In genomic region chr10:82791713-82792112, GRCm38 (mm10) we compare ENCODE assay signal across 22 mouse cellular contexts. TPM values are rescaled to one million over a fixed set of nuclear protein-coding genes. Genes with fewer than 3 reads are reported as not detected.
A peak's percentile ranks its signal among the peaks of the same experiment; 100 is the strongest.
DNase-seq lines count a peak whose midpoint lies in the region; ATAC-seq and TF ChIP-seq lines count a peak whose summit lies in the region.
"Had no signal": no experiment of that assay in that cellular context is flagged by ENCODE, and none has a peak within 500 bp of the region (broad histone marks: within the 10 kb centered on the region; RNA-seq: fewer than 3 reads in every experiment).

No protein-coding gene starts in this region.

- no peak for TF ChIP-seq POLR2A in MEL (IDR thresholded peaks at IDR 0.05; ENCODE audit: control insufficient read depth in 1 of 2, insufficient read depth in 1 of 2, low read depth in 1 of 2, low read length in 2 of 2, poor library complexity in 1 of 2)

- peak; percentile 25 for TF ChIP-seq RAD21 in MEL (IDR thresholded peaks at IDR 0.05; ENCODE audit: low read depth, low read length)

- DNase-seq in layer of hippocampus, adult 2 months (ENCODE audit: low spot score in 2 of 2): no peak
- no peak for DNase-seq in layer of hippocampus, postnatal 10 days (ENCODE audit: low spot score in 2 of 2)
- no peak for DNase-seq in lung, postnatal 0 days (ENCODE audit: low spot score)
- DNase-seq in lung, postnatal 4 days: no peak
- no peak for DNase-seq in MEL (ENCODE audit: low read depth, low spot score)
- DNase-seq in c-Kit-positive CD71-positive TER-119-positive erythroid progenitor cells, embryonic 14.5 days (ENCODE audit: low spot score): no peak
- DNase-seq: adrenal gland, adult 8-10 months; adrenal gland, postnatal 36 days; cerebellum, adult 11-12 months; cerebellum, adult 9-10 months; cerebellum, postnatal 25 days; gastrocnemius, postnatal 14 days; heart, adult 2 months had no signal

- no peaks in the 10 kb centered on the region for H3K79me2 ChIP-seq in MEL (ENCODE audit: control insufficient read depth, insufficient read depth, low read length, poor library complexity)

- no peaks in the 10 kb centered on the region for H3K9me3 ChIP-seq in lung, postnatal 0 days (ENCODE audit: low read length)
- H3K9me3 ChIP-seq in MEL (replicated peaks; ENCODE audit: insufficient read depth, low read length): no peaks in the 10 kb centered on the region
- H3K9me3 ChIP-seq: embryonic facial prominence, embryonic 12.5 days; hindbrain, embryonic 10.5 days had no signal

- H3K4me2 ChIP-seq in lung, postnatal 0 days (replicated peaks; ENCODE audit: low read depth, low read length): no peak overlapping the region
- H3K4me2 ChIP-seq: embryonic facial prominence, embryonic 12.5 days; forebrain, embryonic 12.5 days; heart, embryonic 11.5 days; hindbrain, embryonic 14.5 days had no signal

- no peak overlapping the region for H3K4me3 ChIP-seq in layer of hippocampus, adult 2 months
- no peak overlapping the region for H3K4me3 ChIP-seq in lung, postnatal 0 days (ENCODE audit: low read depth, low read length)
- no peak overlapping the region for H3K4me3 ChIP-seq in MEL (ENCODE audit: control insufficient read depth in 1 of 2, insufficient read depth in 1 of 2, low read depth in 2 of 2, low read length in 2 of 2)
- H3K4me3 ChIP-seq: embryonic facial prominence, embryonic 12.5 days; forebrain, embryonic 12.5 days; heart, adult 2 months; hindbrain, embryonic 10.5 days had no signal

- TF ChIP-seq EP300 in lung, postnatal 0 days (IDR thresholded peaks at IDR 0.05): no peak
- TF ChIP-seq EP300 in MEL (IDR thresholded peaks at IDR 0.05; ENCODE audit: low read depth in 1 of 2, low read length in 2 of 2): no peak

- 89% methylated on average over 3 of the region's 3 CpGs for WGBS in lung, postnatal 0 days

- H3K9ac ChIP-seq in lung, postnatal 0 days (replicated peaks; ENCODE audit: low read depth): no peak overlapping the region
- no peak overlapping the region for H3K9ac ChIP-seq in MEL (ENCODE audit: control insufficient read depth, low read depth, low read length, poor library complexity, severe bottlenecking)
- H3K9ac ChIP-seq: embryonic facial prominence, embryonic 12.5 days; forebrain, embryonic 12.5 days; hindbrain, embryonic 14.5 days had no signal

- H3K27me3 ChIP-seq in lung, postnatal 0 days (replicated peaks; ENCODE audit: insufficient read depth, low read length): no peaks in the 10 kb centered on the region
- no peaks in the 10 kb centered on the region for H3K27me3 ChIP-seq in MEL (ENCODE audit: control insufficient read depth in 1 of 2, insufficient read depth in 2 of 2, low read length in 2 of 2)
- H3K27me3 ChIP-seq: embryonic facial prominence, embryonic 12.5 days; forebrain, embryonic 12.5 days had no signal

- H3K27ac ChIP-seq in layer of hippocampus, adult 2 months: no peak overlapping the region
- no peak overlapping the region for H3K27ac ChIP-seq in lung, postnatal 0 days (ENCODE audit: low read length)
- H3K27ac ChIP-seq in MEL (ENCODE audit: control insufficient read depth, low read depth, low read length): no peak overlapping the region
- H3K27ac ChIP-seq: embryonic facial prominence, embryonic 12.5 days; forebrain, embryonic 12.5 days; heart, adult 2 months; hindbrain, embryonic 10.5 days; hindbrain, embryonic 14.5 days had no signal

- H3K36me3 ChIP-seq in lung, postnatal 0 days (ENCODE audit: insufficient read depth, low read length): no peaks in the 10 kb centered on the region
- H3K36me3 ChIP-seq in MEL (ENCODE audit: control insufficient read depth in 1 of 2, insufficient read depth in 2 of 2, low read length in 2 of 2): no peaks in the 10 kb centered on the region; a peak in 1 of 4 replicates
- H3K36me3 ChIP-seq: embryonic facial prominence, embryonic 12.5 days; forebrain, embryonic 12.5 days; G1E; hindbrain, embryonic 10.5 days had no signal

- peak; percentile 18; the same call in 1 of the 2 replicates for TF ChIP-seq CTCF in layer of hippocampus, adult 2 months (conservative IDR thresholded peaks at IDR 0.05)
- TF ChIP-seq CTCF in lung, postnatal 0 days (IDR thresholded peaks at IDR 0.05): 0 out of 2 replicates have a peak, but pooled peaks have one; percentile 4
- peak in 1 of 3 experiments; percentile 23; a peak in 1 of 6 replicates for TF ChIP-seq CTCF in MEL (IDR thresholded peaks at IDR 0.05 in 2 of 3, conservative IDR thresholded peaks at IDR 0.05 in 1 of 3; ENCODE audit: control insufficient read depth in 1 of 3, insufficient read depth in 1 of 3, low read depth in 2 of 3, low read length in 3 of 3, poor library complexity in 1 of 3, severe bottlenecking in 1 of 3)

- H3K4me1 ChIP-seq in lung, postnatal 0 days (ENCODE audit: insufficient read depth, low read depth, low read length): peaks cover 10% of the 10 kb centered on the region; the same call in 1 of the 2 replicates
- H3K4me1 ChIP-seq in MEL (ENCODE audit: control insufficient read depth in 1 of 2, insufficient read depth in 2 of 2, low read length in 2 of 2): peaks cover 0 to 7% of the 10 kb centered on the region in 2 experiments; a peak in 3 of 4 replicates

- no peak for ATAC-seq in lung, postnatal 0 days
- ATAC-seq in erythroid progenitor cell, adult 5-6 weeks (replicated peaks; ENCODE audit: low FRiP score, poor library complexity, severe bottlenecking): peak; percentile 30; the same call in 1 of the 2 replicates
- ATAC-seq in cerebellum, adult (ENCODE audit: insufficient number of reproducible peaks, low FRiP score, low TSS enrichment): no peak
- ATAC-seq: forebrain, embryonic 16.5 days had no signal

TF ChIP-seq in MEL, 35 proteins besides CTCF, POLR2A, EP300 and RAD21:
- TF ChIP-seq TBP (IDR thresholded peaks at IDR 0.05; ENCODE audit: low read depth, low read length) (no peak), SMC3 (IDR thresholded peaks at IDR 0.05; ENCODE audit: low read depth, low read length) (no peak), MXI1 (IDR thresholded peaks at IDR 0.05; ENCODE audit: low read depth, low read length) (no peak), USF1 (IDR thresholded peaks at IDR 0.05; ENCODE audit: low read depth, low read length) (no peak), NELFE (IDR thresholded peaks at IDR 0.05; ENCODE audit: low read depth, low read length) (no peak), MEF2A (IDR thresholded peaks at IDR 0.05; ENCODE audit: extremely low read depth, insufficient replicate concordance, low read depth, low read length, poor library complexity, severe bottlenecking) (no peak), ZMIZ1 (IDR thresholded peaks at IDR 0.05; ENCODE audit: low read depth, low read length) (no peak), MYB (IDR thresholded peaks at IDR 0.05; ENCODE audit: low read depth, low read length) (no peak), CHD2 (IDR thresholded peaks at IDR 0.05; ENCODE audit: low read length) (no peak)
TF ChIP-seq in MEL: peak in this region for 0.

RNA-seq across cellular contexts. Expression of gene Nfyb, which starts 27.8 kb away (rescaled TPM):
- total RNA-seq in layer of hippocampus, adult 2 months (2021): 10 to 100 TPM; 67.7 to 67.8 TPM
- 10 to 100 TPM; 64.2 to 68.3 TPM for total RNA-seq in layer of hippocampus, postnatal 10 days (2021)
- polyA plus RNA-seq in lung, postnatal 0 days (2015; fragmentation: Nextera tagmentation; extraction: Ambion mirVana): 21.5 and 28.2 TPM in 2 replicates
- total RNA-seq in MEL (2012; rRNA removed): 27.3 and 32.6 TPM in 2 replicates
- 10 to 100 TPM in 1 of 2 experiments, not detected in 1; 38.3 TPM for polyA plus RNA-seq in MEL (2012; ENCODE audit: insufficient read depth in 1 of 2, insufficient read length in 2 of 2, low read depth in 1 of 2, low replicate concordance in 2 of 2, missing spikeins in 1 of 2)
- total RNA-seq in erythroid progenitor cell, adult 5-6 weeks (2015; ENCODE audit: low replicate concordance): 36.0 and 65.0 TPM in 2 replicates
- total RNA-seq in erythroid progenitor cell, adult 5-6 weeks (2017; ENCODE audit: low replicate concordance): 81.4 and 122 TPM in 2 replicates

RNA-seq across cellular contexts. Expression of gene Txnrd1, which starts 42.0 kb away (rescaled TPM):
- total RNA-seq in layer of hippocampus, adult 2 months (2021): 10 to 100 TPM; 53.1 to 54.0 TPM
- 10 to 100 TPM; 74.1 to 77.4 TPM for total RNA-seq in layer of hippocampus, postnatal 10 days (2021)
- 34.6 and 40.0 TPM in 2 replicates for polyA plus RNA-seq in lung, postnatal 0 days (2015; fragmentation: Nextera tagmentation; extraction: Ambion mirVana)
- total RNA-seq in MEL (2012; rRNA removed): 91.6 and 102 TPM in 2 replicates
- polyA plus RNA-seq in MEL (2012; ENCODE audit: insufficient read depth in 1 of 2, insufficient read length in 2 of 2, low read depth in 1 of 2, low replicate concordance in 2 of 2, missing spikeins in 1 of 2): 100 to 1,000 TPM in 1 of 2 experiments, not detected in 1; 127 TPM
- total RNA-seq in erythroid progenitor cell, adult 5-6 weeks (2015; ENCODE audit: low replicate concordance): 26.7 and 38.1 TPM in 2 replicates
- 38.2 and 56.8 TPM in 2 replicates for total RNA-seq in erythroid progenitor cell, adult 5-6 weeks (2017; ENCODE audit: low replicate concordance)
